Mouse (Mus musculus) kidney, adult 9 months (tissue): Measurements from ENCODE around the gene Slc22a3.

Experiments used
- DNase-seq: peaks from one replicate; pipeline ENCODE4 v3.0.0; 2022

The Slc22a3 gene

DNA sequence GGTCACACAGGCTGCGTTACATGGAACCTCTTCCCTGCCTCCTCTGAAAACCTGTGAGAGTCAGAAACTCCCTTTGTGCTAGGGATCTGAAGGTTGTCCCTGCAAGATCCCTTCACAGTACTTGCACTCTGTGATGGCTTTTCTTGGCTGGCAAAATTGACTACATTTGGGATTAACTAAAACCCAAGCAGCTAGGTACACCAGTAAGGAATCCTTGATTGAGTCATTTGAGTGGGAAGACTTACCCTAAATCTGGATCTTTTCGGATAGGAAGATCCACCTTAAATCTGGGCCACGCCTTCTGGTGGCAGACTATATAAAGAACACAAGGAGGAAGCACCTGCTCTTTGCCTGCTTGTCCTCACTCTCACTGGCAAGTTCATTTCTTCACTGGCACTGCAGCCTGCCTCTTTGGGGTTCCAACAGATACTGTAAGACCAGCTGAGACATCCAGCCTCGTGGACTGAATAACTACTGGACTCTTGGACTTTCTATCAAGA is 41.0 kb downstream of the Slc22a3 start:
- DNase-seq, result no peak

DNA sequence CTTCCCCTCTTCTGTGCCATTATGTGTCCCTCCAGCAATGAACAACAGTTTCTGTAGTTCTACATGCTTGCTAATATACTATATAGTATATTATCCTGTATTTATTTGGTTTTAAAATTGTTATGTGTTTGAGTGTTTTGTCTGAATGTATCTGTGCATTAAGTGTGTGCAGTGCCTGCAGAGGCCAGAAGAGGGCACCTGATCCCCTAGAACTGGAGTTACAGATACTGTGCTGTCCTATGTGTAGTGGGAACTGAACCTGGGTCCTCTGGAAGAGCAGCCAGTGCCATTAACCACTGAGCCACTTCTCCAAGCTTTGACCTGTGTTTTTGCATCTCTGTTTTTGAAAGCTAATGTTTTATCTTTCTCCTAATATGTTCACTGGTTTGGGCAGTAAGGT is 46.3 kb downstream of the Slc22a3 start:
- no peak for DNase-seq

DNA sequence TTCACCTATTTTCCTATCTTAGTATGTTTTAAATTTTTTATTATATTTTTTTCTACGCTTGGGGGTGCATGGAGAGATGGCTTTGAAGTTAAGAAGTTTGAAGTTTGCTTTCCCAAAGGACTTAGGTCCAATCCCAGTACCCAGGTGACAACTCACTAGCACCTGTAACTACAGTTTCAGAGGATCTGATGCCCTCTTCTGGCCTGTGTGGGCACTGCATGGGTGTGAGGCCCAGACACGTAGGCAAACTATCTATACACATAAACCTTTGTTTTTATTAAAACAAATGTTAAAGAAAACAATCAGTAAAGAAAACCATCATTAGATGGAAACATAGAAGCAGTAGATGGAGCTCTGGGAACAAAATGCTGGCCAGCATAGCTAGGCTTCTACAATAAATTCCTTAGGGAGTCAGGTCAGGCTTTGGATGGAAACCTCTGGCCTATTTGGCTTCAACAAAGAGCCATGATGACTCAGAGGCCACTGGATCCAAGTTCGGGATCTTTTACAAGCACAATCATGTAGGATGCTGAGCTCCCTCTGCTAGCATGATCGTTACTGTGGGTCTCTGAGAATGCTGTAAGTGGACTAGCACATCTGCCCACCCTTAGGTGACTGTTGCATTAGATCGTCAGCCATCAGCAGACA is 52.2 kb downstream of the Slc22a3 start:
- peak; percentile 53 for DNase-seq

DNA sequence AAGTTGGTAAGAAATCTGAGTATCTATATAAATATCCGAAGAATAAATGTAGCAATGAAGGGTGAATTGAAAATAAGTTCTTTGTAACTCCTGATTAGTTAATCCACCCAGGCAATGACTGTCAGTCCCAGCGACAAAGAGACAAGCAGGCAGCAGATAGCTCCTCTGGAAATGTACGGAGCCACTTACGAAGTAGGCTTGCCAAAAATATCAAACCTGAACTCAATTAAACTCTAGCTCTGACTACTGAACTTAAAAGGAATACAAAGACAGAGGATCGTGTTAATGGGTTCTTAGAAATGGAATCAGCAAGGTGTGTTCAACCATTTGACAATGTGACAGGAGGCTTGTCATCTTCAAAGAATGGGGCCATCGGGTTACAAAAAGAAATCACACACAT is 53.8 kb downstream of the Slc22a3 start:
- DNase-seq, result no peak

DNA sequence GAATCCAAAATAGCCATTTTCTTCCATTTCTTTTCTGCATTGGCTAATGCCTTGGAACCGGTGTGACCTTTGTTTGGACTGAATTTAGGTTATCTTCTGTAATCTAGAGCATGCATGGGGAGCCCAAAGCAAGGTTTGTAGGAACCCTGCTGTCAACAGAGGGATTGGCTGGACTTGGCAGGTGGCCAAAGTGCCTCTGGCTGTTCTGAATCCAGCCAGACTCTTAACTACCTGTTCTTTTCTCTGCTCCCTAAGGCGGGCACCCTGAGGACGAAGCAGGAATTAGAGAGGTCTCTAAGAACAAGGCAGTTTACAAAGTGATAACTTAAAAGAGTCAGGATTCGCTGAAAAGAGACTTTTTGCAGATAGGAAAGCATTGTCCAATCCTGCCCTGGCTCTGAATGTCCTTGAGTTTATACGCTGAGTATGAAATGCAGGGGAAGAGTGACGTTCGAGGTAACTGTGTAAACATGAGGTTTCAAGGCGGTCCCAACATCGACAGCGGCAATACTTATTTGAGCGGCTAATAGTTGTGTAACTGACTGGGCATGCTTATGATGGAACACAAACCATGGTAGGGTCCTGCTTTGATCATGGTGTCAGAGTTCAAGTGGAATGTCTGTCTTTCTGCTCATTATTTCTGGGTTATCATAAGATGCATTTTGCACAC is 54.5 kb downstream of the Slc22a3 start:
- no peak for DNase-seq

DNA sequence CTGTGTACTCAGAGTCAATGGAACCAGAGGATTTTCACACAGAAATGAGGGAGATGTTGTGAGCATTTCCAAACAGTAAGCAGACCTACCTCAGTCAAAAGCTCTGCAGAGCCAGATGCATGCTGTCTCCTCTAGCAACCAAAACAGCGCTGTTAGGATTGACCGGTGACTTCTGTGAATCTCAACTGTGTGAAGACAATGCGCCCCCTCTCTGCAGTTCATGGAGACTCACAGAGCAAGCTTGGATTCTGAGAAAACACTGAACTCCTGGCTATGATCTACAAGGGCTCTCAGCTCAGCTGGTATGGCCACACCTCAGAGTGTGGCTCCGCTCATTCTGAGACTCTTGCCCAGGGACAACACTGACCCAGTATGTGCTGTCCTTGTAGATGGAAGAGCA is 56.3 kb downstream of the Slc22a3 start:
- DNase-seq, result no peak

DNA sequence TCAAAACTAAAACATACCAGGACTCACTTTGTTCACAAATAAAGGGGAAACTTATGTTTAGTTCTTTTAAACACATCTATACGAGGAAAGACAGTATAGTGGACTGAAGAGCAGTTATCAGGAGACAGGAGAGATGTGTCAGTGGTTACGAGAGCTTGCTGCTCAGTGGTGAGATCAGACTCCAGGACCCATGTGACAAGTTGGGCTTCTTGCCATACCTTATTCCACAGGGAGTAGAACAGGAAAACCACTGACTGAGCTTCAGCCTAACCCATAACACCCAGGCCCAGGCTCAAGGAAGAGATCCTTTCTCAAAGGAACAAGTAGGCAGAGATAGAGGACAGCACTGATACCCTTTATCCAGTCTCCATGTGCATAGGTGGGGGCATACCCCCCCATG is 62.9 kb downstream of the Slc22a3 start:
- peak; percentile 33 for DNase-seq

DNA sequence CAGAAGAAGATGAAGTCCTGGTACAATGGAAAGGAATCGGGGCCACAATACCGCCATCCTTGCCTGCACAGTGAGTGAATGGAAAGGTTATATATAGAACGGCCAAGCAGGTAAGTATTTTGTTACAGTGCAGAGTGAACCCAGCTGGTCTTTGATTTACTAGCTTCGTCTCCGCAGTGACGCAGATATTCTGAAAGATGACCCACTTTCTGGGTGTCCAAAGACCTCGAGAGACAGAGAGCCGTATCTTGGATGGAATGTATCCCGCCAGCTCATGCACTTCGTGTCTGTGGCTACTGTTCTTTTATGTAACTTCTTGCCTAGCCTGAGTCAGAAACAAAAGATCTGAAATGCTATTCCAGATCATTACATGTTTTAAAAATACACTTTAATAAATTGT is 69.7 kb downstream of the Slc22a3 start:
- no peak for DNase-seq

DNA sequence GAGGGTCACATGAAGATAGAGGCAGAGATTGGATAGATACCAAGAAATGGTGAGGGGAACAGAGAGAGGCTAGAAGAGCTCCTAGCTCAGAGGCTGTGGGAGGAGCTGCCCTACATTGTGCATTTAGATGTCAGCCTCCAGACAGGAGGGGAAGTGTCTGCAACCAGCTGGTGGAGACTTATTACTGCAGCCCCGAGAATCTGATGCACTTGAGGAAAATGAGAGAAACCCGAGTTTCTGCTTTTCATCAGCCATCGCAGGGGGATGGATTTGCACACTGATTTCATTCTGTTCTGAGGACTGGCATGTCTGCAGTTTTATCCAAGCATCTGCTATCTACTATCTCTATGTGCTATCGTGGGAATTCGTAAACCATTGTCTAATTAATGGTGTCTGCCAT is 75.8 kb downstream of the Slc22a3 start:
- DNase-seq, result no peak

DNA sequence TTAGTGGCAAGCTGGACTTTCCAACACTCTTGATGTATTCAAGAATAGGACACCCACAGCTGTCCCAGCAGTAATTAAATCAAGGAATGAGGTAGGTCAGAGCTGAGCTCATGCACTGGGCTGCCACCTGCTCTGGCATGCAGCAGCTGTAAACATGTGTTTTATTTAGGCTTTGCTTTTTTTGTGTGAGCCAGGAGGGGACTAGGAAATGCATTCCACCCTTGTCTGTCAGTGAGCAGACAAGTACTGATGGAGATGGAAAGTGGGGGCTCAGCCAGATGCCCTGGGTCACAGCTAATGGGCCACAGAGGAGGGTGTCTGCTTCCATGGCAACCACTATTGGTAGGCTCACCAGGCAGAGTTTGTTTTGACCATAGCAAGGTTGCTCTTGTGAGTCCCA is 79.1 kb downstream of the Slc22a3 start:
- no peak for DNase-seq

DNA sequence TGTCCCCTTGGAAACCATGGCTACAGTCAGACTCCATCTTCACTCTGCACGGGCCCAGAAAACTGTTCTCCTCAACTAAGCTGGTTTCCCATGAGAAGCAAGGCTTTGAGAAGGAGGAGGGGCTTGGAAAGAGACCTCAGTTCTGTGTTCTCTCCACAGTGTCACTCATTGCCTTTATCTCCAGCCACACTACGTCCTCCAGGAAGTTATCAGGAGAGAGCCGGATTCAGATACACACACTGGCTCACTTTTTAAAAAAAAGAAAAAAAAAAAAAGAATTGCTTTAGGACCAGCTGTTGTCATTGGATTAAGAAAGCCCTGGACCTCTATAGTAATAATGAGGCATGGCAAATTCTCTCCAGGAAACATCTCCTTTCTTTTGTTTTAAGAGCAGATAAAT is 80.3 kb downstream of the Slc22a3 start:
- no peak for DNase-seq

DNA sequence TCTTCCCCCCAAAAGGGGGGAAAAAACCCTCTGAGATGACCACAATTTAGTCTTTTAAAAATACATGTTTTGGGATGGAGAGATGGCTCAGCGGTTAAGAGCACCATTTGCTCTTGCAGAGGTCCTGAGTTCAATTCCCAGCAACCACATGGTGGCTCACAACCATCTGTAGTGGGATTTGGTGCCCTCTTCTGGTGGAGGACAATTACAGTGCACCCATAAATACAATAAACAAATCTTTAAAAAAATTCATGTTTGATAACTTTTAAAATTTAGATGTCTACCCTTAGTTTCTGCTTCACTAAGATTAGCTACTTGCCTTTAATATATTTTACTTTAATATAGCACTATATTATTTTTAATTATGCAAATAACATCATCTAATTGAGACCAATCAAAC is 85.4 kb downstream of the Slc22a3 start:
- no peak for DNase-seq

DNA sequence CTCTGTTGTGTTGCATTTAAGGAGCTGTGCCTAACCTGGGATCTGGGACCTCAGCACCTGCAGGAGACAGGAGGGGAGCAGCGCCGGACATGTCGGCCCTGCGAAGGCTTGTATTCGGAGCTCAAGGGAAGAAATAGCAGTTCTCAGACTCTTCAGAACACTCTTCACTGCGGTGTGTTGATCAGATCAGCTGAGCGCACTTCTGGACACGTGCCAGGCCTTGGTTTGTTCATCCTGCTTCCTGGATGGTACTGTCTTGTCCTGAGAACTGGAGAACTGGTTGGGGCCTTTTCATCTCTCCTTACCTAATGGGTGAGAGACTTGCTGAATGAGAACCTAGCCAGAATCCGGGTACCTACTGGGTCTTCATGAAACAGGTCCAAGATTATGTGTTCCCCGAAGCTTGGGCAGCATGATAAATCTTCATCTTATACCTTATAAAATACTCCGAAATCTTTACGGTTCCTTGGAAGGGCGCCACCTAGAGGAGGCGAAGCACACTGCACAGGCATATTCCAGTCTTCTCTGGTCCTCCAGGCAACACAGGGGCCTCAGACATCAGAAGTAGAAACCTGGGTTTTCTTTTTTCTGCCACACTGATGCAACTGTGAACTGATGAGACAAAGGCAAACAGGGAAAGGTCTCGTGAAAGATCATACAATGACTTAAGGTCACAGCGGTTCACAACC is 86.5 kb downstream of the Slc22a3 start:
- no peak for DNase-seq

DNA sequence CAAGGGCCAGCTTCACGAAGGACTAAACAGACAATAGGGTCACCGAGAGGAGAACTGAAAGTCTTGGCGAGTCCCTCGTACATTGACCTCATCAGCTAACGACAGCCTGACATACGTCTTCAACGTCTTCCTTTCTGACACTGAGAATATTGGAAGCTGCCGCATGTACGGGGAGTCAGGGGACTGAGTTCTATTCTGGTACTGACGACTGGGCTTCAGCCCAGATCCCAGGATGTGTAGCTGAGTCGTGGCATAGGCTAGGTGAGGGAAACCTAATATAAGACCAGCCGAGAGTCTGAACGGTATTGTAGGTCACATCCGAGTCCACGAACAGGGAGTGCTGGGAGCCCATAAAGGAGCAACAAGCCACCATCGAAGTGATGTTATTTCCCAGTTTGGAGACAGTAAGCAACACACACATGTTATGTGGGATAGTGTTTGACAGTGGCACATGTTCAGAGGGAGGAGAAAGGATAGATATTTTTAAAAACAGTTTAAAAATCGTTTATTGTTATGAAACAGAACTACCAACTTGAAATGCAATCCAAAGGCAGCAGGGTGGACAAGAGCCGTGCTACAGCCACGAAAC is 87.9 kb downstream of the Slc22a3 start:
- no peak for DNase-seq

DNA sequence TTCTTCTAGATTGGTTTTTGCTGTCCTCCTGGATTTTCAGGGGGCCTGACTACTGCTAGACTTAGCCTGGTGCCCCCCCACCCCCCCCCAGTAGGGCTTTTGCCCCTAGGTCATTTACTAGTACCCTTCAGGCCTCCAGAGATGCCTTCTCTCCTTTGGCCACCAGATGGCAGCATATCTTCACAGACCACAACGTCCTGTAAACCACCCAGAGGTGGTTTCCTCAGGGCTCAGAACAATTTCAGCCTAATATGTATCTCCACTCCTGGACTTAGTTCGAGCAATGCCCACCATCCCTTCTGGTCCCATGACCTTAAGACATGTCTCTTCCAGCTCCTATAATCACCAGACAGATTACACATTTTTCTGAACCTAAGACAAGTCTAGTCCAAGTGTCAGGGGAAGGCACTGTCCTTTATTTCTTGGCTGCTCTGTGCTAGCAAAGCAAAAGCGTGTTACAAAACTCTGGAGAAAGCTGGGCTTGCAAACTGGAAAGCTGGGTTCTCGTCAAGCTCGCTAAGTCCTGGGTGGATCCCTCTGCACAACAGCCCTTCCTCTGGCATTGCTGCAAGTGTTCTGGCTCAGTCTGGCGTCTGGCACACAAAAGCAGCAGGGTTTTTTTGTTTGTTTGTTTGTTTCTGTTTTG is 91.1 kb downstream of the Slc22a3 start:
- DNase-seq, result peak; percentile 82

DNA sequence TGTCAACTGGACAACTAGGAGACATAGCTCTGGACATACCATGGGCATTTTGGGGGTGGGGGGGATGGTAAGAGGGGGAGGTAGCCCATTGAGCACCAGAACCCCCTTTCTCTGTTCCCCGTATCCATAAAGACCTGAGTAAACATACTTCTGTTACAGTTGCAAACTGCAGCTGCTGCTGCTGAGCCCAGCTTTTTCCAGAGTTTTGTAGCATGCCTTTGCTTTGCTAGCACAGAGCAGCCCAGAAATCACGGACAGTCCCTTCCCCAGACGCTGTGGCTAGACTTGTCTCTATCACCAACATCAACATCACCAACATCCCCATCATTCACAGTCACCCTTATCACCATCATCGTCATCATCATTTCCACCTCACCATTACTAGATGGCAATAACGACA is 91.8 kb downstream of the Slc22a3 start:
- DNase-seq, result no peak

DNA sequence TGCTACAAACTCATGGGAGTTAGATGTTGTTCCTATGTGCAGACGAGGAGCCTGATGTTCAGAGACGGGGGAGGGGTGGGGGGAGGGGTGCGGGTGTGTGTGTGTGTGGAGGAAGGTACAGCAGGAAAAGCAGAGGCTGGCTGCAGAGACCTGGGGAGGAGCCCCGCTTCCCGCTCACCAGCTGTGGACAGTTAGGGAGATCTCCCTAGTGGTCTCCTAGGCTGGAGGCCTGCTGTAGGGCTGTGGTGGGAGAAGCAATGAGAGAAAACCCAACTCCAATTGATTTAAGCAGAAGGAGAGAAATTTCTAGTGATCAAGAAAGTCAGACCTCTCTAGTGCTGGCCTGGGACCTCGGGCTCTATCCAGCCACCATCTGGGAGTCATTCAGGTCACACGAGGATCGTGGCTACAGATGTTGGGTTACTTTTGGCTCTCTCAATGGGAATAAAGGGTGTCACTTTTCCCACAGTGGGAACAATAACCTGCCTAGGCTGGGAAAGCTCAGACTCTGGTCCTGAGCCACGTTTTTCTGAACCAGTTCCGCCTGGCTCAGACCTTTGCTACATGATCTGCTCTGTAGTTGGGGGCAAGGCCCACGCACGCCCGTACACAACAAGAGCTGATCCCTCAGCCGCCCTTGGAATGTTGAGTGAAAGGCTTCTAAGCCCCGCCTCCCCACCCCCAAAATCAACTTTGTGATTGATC is 92.3 kb downstream of the Slc22a3 start:
- no peak for DNase-seq

DNA sequence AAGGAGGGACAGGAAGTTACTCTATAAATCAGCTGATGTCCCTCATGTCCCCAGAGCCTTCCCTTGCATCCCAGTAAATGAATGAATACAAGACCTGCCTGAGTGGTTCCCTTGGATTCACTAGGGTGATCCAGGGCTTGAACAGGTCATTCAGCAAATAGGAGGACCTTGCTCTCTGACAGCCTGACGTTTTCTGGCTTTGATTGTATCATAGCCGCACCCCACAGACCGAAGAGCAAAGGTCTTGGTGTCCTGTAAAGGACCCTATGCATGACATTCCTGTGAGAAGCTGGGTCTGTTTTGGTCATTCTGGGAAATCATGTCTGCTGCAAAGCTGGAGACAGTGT is 94.6 kb downstream of the Slc22a3 start:
- peak; percentile 65 for DNase-seq

DNA sequence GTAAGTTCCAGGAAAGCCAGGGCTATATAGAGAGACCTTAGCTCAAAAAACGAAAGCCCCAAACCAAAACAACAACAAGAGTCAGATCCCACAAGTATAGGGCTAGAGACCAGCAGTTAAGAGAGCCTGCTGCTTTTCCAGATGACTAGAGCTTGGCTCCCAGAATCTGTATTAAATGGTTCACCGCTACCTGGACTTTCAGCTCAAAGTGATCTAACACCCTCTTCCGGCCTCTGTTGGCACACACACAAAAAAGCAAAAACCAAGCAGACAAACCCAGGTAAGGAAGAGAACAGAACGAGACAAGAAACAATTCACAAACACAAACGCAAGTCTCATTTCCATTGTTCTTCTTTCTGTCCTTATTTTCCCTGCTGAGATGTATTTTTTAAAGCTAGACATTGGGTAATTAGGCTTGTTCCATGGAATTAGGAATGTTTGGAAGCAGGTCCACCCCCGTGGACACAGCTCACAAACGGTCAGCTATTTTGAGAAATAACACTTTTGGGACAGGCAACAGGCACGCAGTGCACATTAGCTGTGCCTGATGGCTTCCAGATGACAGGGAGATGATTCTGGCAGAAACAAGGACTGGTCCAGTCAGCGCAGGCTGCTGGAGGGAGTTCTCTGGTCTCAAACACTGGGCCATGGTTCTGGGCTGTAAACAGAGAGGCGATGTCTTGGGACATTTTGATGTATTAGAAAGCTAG is 95.2 kb downstream of the Slc22a3 start:
- peak; percentile 79 for DNase-seq

DNA sequence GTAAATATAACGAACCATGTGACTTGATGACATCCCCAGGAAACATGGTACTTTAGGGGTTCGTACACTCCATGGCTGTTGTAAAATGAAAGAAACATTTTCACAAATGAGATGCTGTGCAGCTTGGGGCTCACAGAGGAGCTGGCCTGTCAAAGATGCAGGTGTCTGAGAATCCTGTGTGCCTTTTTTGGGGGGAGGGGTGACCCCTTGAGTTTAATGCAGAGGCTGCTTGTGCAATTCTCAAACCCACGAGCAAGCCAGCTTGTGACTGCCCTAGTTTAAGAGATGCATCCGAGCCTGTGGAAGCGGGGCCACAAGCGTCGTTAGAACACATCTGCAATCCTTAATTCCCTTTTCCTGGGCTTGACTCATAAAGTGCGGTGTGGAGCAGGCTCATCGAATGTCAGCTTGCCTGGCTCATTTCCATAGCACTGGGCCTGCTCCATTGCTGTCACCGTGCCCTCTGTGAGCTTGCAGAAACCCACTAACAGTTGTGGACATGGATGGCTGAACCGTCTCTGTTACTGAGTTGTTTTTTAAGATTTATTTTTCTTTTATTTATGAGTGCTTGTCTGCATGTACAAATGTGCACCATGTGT is 98.1 kb downstream of the Slc22a3 start:
- DNase-seq, result no peak

DNA sequence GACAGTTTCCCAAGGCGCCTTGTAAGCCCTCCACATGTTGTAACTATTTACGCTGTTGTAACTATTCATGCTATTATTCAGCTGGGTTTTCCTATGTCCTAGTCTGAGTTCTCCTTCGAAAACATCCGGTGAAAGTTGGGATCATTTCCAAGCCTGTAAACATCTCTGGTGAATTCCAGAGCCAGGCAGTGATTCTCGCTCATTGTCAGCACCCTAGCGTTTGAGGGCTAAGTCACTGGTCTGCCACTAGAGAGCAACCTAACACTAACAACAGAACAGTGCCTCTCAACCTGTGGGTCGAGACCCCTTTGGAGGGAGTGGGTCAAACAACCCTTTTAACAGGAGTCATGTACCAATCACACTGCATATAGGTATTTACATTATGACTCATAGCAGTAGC is 104.1 kb downstream of the Slc22a3 start:
- peak; percentile 34 for DNase-seq
